Mouse (Mus musculus) adipocyte (in vitro differentiated cells): ENCODE data around the gene Sema3e.

Experiments
- DNase-seq: peaks from one replicate; pipeline ENCODE4 v3.0.0-alpha.2; 2016; ENCODE audit warnings: low spot score

Gene Sema3e

DNA sequence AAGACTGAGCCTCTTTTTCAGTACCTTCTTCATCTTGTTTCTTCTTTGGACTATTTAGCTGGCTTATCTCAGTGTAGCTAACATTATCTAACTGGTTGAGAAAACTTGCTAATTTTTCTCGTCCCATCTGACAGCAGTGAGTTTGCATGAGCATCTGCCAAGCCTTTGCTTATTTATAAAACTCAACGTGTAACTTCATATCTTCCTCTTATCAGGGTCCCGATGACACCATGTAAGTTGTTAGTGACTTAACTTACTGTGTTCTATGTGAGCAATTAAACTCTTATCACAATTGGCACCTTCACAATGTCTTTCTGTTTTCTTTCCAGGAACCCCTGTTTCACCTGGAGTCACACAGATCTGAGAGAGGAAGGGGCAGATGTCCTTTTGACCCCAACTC lies 184.9 kb downstream of the Sema3e start:
- no peak for DNase-seq

GRCm38 (mm10) chr5:14216211-14216610 lies 191.1 kb downstream of the Sema3e start:
- DNase-seq, result no peak

DNA sequence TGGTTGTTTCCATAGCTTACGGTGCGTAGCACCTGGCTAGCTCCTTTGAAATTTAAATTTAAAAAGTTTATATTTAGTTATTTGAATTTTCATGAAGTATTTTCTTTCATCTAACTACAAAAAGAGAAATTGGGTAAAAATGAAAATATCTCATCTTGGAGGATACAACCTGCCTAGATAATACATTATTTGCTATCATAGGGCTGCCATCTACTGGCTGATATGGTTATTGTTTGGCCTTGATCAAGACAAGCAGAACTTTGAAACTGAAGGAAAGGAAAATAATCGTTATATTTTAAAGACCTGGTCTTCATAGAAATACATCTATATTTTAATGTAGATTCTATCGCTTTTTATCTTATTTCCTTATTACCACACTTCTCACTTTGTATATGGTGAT lies 193.6 kb downstream of the Sema3e start:
- DNase-seq, result peak; percentile 70

- DNase-seq, result no peak
Observed at GRCm38 (mm10) chr5:14224509-14224908, 199.4 kb downstream of the Sema3e start.

DNA sequence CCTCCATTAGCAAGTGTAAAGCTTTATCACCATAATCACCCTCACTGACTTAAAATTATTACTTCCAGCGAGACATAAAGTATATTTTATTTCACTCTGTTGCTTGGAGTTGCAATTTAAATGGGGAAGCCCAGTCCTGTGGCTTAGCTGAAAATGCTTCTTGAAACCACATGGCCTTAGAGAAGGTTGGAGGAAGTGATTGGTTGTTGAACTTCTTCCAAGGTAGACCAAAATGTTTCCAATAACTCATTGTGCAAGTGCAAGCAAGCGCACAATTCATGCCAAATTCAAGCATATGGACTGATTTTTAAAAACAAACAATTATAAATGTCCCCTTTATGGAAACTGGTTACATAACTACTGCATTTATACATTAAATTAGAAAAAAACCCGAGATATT lies 206.0 kb downstream of the Sema3e start:
- no peak for DNase-seq

- DNase-seq, result peak; percentile 35
Observed at GRCm38 (mm10) chr5:14252583-14252982, 227.5 kb downstream of the Sema3e start.

- peak; percentile 67 for DNase-seq
Observed at GRCm38 (mm10) chr5:14253328-14253727, 228.3 kb downstream of the Sema3e start.

GRCm38 (mm10) chr5:14260156-14260555 lies 235.1 kb downstream of the Sema3e start:
- no peak for DNase-seq

DNA sequence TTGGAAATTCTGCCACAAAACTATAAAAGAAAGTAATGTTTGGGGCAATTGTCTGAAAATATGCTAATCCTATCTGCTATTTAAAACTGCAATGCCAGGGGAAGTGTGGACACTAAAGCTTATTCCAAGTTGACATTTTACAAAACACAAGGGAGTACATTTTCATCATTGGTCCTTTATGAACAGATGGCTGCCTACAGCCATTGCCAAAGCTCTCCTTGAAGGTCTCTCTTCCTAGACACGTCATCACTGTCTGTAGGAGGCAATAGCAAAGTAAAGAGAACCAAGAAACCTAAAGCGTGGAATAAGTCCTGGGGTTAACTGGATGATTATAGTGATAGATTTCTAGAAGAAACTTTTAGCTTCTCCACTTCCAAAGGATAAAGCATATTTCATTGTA lies 242.3 kb downstream of the Sema3e start:
- no peak for DNase-seq
